Mouse (Mus musculus): ENCODE results near the gene Isl2. TPM values are rescaled to one million over a fixed set of nuclear protein-coding genes. Genes with fewer than 3 reads are reported as not detected.

Isl2 gene
- polyA plus RNA-seq, 1 experiment from 2014 or later, result 6.5 TPM

GRCm38 (mm10) chr9:55541681-55542365 lies 3.4 kb downstream of the Isl2 start:
- Histone ChIP-seq H3K4me1 (peaks cover 49% of the 10 kb centered on the region), H3K27me3 (ENCODE audit: insufficient read depth, poor library complexity, severe bottlenecking) (peaks cover 93% of the 10 kb centered on the region), H3K36me3 (no peaks in the 10 kb centered on the region), H3K9me3 (no peaks in the 10 kb centered on the region), H3K27ac (peak overlapping the region; percentile 47; the same call in 1 of the 2 replicates), H3K4me3 (peak overlapping the region; percentile 59)
- no peak for DNase-seq (ENCODE audit: low spot score)
- under 1% methylated on average over 59 of the region's 59 CpGs for WGBS

GRCm38 (mm10) chr9:55542366-55543325 lies 4.2 kb downstream of the Isl2 start:
- DNase-seq (ENCODE audit: low spot score), result no peak
- Histone ChIP-seq H3K4me3 (peak overlapping the region; percentile 59), H3K9me3 (no peaks in the 10 kb centered on the region), H3K27me3 (ENCODE audit: insufficient read depth, poor library complexity, severe bottlenecking) (peaks cover 93% of the 10 kb centered on the region), H3K27ac (peak overlapping the region; percentile 47; the same call in 1 of the 2 replicates), H3K36me3 (no peaks in the 10 kb centered on the region), H3K4me1 (peaks cover 49% of the 10 kb centered on the region)
- WGBS, result 2% methylated on average over 59 of the region's 59 CpGs

- Histone ChIP-seq H3K4me1 (peaks cover 49% of the 10 kb centered on the region), H3K4me3 (peak overlapping the region; percentile 59)
- WGBS, result 2% methylated on average over 8 of the region's 8 CpGs
Measured at GRCm38 (mm10) chr9:55543336-55543702, 4.8 kb downstream of the Isl2 start.

GRCm38 (mm10) chr9:55543703-55544401 lies 5.4 kb downstream of the Isl2 start:
- WGBS, result under 1% methylated on average over 46 of the region's 46 CpGs
- peaks cover 49% of the 10 kb centered on the region for H3K4me1 ChIP-seq
- DNase-seq (ENCODE audit: low spot score), result peak; percentile 79

More at GRCm38 (mm10) chr9:55543336-55543702, 4.8 kb downstream of the Isl2 start:
- Histone ChIP-seq H3K36me3 (no peaks in the 10 kb centered on the region), H3K9me3 (no peaks in the 10 kb centered on the region), H3K27ac (no peak overlapping the region), H3K27me3 (ENCODE audit: insufficient read depth, poor library complexity, severe bottlenecking) (peaks cover 94% of the 10 kb centered on the region)
- DNase-seq (ENCODE audit: low spot score), result no peak

GRCm38 (mm10) chr9:55544861-55545555 lies 6.5 kb downstream of the Isl2 start:
- Histone ChIP-seq H3K9me3 (no peaks in the 10 kb centered on the region), H3K27ac (peak overlapping the region; percentile 29; the same call in 1 of the 2 replicates), H3K4me1 (peaks cover 54% of the 10 kb centered on the region), H3K36me3 (no peaks in the 10 kb centered on the region), H3K4me3 (peak overlapping the region; percentile 59), H3K27me3 (ENCODE audit: insufficient read depth, poor library complexity, severe bottlenecking) (peaks cover 97% of the 10 kb centered on the region)
- under 1% methylated on average over 30 of the region's 30 CpGs for WGBS
- DNase-seq (ENCODE audit: low spot score), result peak; percentile 81

More at GRCm38 (mm10) chr9:55543703-55544401, 5.4 kb downstream of the Isl2 start:
- H3K9me3 ChIP-seq, result no peaks in the 10 kb centered on the region
- peaks cover 94% of the 10 kb centered on the region for H3K27me3 ChIP-seq (ENCODE audit: insufficient read depth, poor library complexity, severe bottlenecking)
- H3K27ac ChIP-seq, result no peak overlapping the region
- peak overlapping the region; percentile 59 for H3K4me3 ChIP-seq
- H3K36me3 ChIP-seq, result no peaks in the 10 kb centered on the region

GRCm38 (mm10) chr9:55545556-55546175 lies 7.2 kb downstream of the Isl2 start:
- H3K27me3 ChIP-seq (ENCODE audit: insufficient read depth, poor library complexity, severe bottlenecking), result peaks cover 98% of the 10 kb centered on the region
- WGBS, result 6% methylated on average over 41 of the region's 41 CpGs
- H3K4me3 ChIP-seq, result peak overlapping the region; percentile 59
- H3K27ac ChIP-seq, result peak overlapping the region; percentile 29; the same call in 1 of the 2 replicates
- no peak for DNase-seq (ENCODE audit: low spot score)
- H3K4me1 ChIP-seq, result peaks cover 54% of the 10 kb centered on the region
- no peaks in the 10 kb centered on the region for H3K36me3 ChIP-seq
- no peaks in the 10 kb centered on the region for H3K9me3 ChIP-seq

GRCm38 (mm10) chr9:55546176-55547010 lies 7.9 kb downstream of the Isl2 start:
- Histone ChIP-seq H3K27ac (no peak overlapping the region; the same call in 1 of the 2 replicates), H3K27me3 (ENCODE audit: insufficient read depth, poor library complexity, severe bottlenecking) (peaks cover 94% of the 10 kb centered on the region), H3K4me3 (peak overlapping the region; percentile 59), H3K36me3 (no peaks in the 10 kb centered on the region), H3K4me1 (peaks cover 54% of the 10 kb centered on the region), H3K9me3 (no peaks in the 10 kb centered on the region)
- DNase-seq (ENCODE audit: low spot score), result peak; percentile 81
- 2% methylated on average over 63 of the region's 63 CpGs for WGBS

- H3K36me3 ChIP-seq, result no peaks in the 10 kb centered on the region
- no peak overlapping the region for H3K27ac ChIP-seq
- peaks cover 33% of the 10 kb centered on the region for H3K4me1 ChIP-seq
- DNase-seq (ENCODE audit: low spot score), result no peak
- no peak overlapping the region for H3K4me3 ChIP-seq
- 28% methylated on average over 3 of the region's 3 CpGs for WGBS
- H3K27me3 ChIP-seq (ENCODE audit: insufficient read depth, poor library complexity, severe bottlenecking), result peaks cover 70% of the 10 kb centered on the region
- no peaks in the 10 kb centered on the region for H3K9me3 ChIP-seq
Measured at GRCm38 (mm10) chr9:55548871-55549270, 10.4 kb downstream of the Isl2 start.

GRCm38 (mm10) chr9:55549302-55549890 lies 10.9 kb downstream of the Isl2 start:
- Histone ChIP-seq H3K4me3 (peak overlapping the region; percentile 32), H3K9me3 (no peaks in the 10 kb centered on the region), H3K27me3 (ENCODE audit: insufficient read depth, poor library complexity, severe bottlenecking) (peaks cover 65% of the 10 kb centered on the region), H3K36me3 (no peaks in the 10 kb centered on the region), H3K4me1 (peaks cover 28% of the 10 kb centered on the region), H3K27ac (no peak overlapping the region)
- WGBS, result 7% methylated on average over 16 of the region's 16 CpGs
- no peak for DNase-seq (ENCODE audit: low spot score)

GRCm38 (mm10) chr9:55554986-55555385 lies 16.5 kb downstream of the Isl2 start:
- Histone ChIP-seq H3K27ac (no peak overlapping the region), H3K27me3 (ENCODE audit: insufficient read depth, poor library complexity, severe bottlenecking) (peaks cover 9% of the 10 kb centered on the region; the same call in 1 of the 2 replicates), H3K36me3 (no peaks in the 10 kb centered on the region), H3K4me1 (peaks cover 11% of the 10 kb centered on the region; the same call in 1 of the 2 replicates), H3K4me3 (no peak overlapping the region), H3K9me3 (no peaks in the 10 kb centered on the region)
- 12% methylated on average over 1 of the region's 1 CpGs for WGBS
- no peak for DNase-seq (ENCODE audit: low spot score)

- Histone ChIP-seq H3K27ac (no peak overlapping the region), H3K9me3 (no peaks in the 10 kb centered on the region), H3K27me3 (ENCODE audit: insufficient read depth, poor library complexity, severe bottlenecking) (no peaks in the 10 kb centered on the region), H3K4me3 (no peak overlapping the region), H3K4me1 (peaks cover 12% of the 10 kb centered on the region), H3K36me3 (no peaks in the 10 kb centered on the region)
- 87% methylated on average over 1 of the region's 1 CpGs for WGBS
- no peak for DNase-seq (ENCODE audit: low spot score)
Measured at GRCm38 (mm10) chr9:55560960-55561359, 22.5 kb downstream of the Isl2 start.

All from heart, embryonic 10.5 days (tissue).